Mouse (Mus musculus) liver, postnatal 0 days (tissue): Measurements from ENCODE around the gene Rab21. TPM values are rescaled to one million over a fixed set of nuclear protein-coding genes. Genes with fewer than 3 reads are reported as not detected.

ENCODE experiments used
- ATAC-seq: fragments of 200-750 bp; cut with Nextera tagmentation; 2 replicates; pipeline ENCODE4 v1.8.0; 2017; ENCODE audit warnings: mild to moderate bottlenecking, moderate library complexity
- DNase-seq: peaks from one replicate; pipeline ENCODE4 v3.0.0-alpha.2; 2016
- H3K27ac ChIP-seq: fragments of 300-500 bp; sonication (generic); 2 replicates; pipeline ENCODE4 v1.5.1; 2014; ENCODE audit warnings: antibody characterized with exemption, moderate library complexity, mild to moderate bottlenecking, low read depth
- H3K27me3 ChIP-seq: fragments of 300-500 bp; sonication (generic); 2 replicates; pipeline ENCODE4 v1.6.1; 2014; ENCODE audit warnings: low read length, control low read depth, mixed read lengths; ENCODE audit not compliant: insufficient read depth
- H3K36me3 ChIP-seq: fragments of 300-500 bp; sonication (generic); replicated peaks from 2 replicates; pipeline ENCODE4 v1.6.1; 2014; ENCODE audit warnings: mild to moderate bottlenecking, control low read depth, low read length, moderate library complexity, mixed read lengths; ENCODE audit not compliant: insufficient read depth
- H3K4me1 ChIP-seq: fragments of 300-500 bp; sonication (generic); 2 replicates; pipeline ENCODE4 v1.6.1; 2014; ENCODE audit warnings: antibody characterized with exemption, mild to moderate bottlenecking, control low read depth; ENCODE audit not compliant: insufficient read depth
- H3K4me2 ChIP-seq: fragments of 300-500 bp; sonication (generic); 2 replicates; pipeline ENCODE4 v1.6.1; 2014; ENCODE audit warnings: low read depth, mild to moderate bottlenecking, low read length, moderate library complexity, mixed read lengths
- H3K4me3 ChIP-seq: fragments of 300-500 bp; sonication (generic); 2 replicates; pipeline ENCODE4 v1.5.1; 2014; ENCODE audit warnings: low read depth, low read length
- H3K9ac ChIP-seq: fragments of 300-500 bp; sonication (generic); replicated peaks from 2 replicates; pipeline ENCODE4 v1.6.1; 2014; ENCODE audit warnings: mild to moderate bottlenecking, moderate library complexity
- H3K9me3 ChIP-seq: fragments of 300-500 bp; sonication (generic); 2 replicates; pipeline ENCODE4 v1.6.1; 2016; ENCODE audit warnings: mild to moderate bottlenecking, control low read depth, low read length, mixed read lengths
- CTCF ChIP-seq: sonication (generic); IDR thresholded peaks from 2 replicates; pipeline ENCODE4 v1.5.1; 2016; ENCODE audit warnings: antibody characterized with exemption, low read depth
- EP300 ChIP-seq: IDR thresholded peaks from 2 replicates; pipeline ENCODE4 v1.6.1; 2016; ENCODE audit warnings: antibody characterized with exemption, low read depth, mild to moderate bottlenecking
- WGBS: fragments of 180-500 bp; shearing (Covaris S2); extraction: QIAGEN DNeasy Blood & Tissue Kit; methylation state at CpG from one replicate; pipeline ENCODE4 v1.1.7; 2014; ENCODE audit not compliant: insufficient replicate concordance; 5-methylcytosine and 5-hydroxymethylcytosine counted together
- polyA plus RNA-seq: library from polyadenylated mRNA; unstranded; fragments of >200 nt; fragmentation: Nextera tagmentation; extraction: Ambion mirVana; gene quantifications from 2 replicates; pipeline ENCODE4 v1.2.1, GENCODE M21; 2015

Gene Rab21
- polyA plus RNA-seq, 1 experiment from 2014 or later = 5.8 TPM

GRCm38 (mm10) chr10:115294715-115295114, 20.7 kb downstream of the Rab21 start:
- no peak overlapping the region for H3K9ac ChIP-seq
- no peak overlapping the region for H3K4me2 ChIP-seq
- ATAC-seq (no peak), DNase-seq (no peak)
- H3K4me1 ChIP-seq = 0 out of 2 replicates have a peak, but pooled peaks cover 2% of the 10 kb centered on the region
- no peaks in the 10 kb centered on the region for H3K9me3 ChIP-seq
- no peaks in the 10 kb centered on the region for H3K27me3 ChIP-seq
- WGBS = 89% methylated on average over 7 of the region's 7 CpGs
- TF ChIP-seq CTCF (no peak), EP300 (no peak)
- H3K27ac ChIP-seq = no peak overlapping the region
- no peak overlapping the region for H3K4me3 ChIP-seq
- H3K36me3 ChIP-seq = peaks cover 49% of the 10 kb centered on the region

- 90% methylated on average over 7 of the region's 7 CpGs for WGBS
These were observed 21.4 kb downstream of the Rab21 start for GRCm38 (mm10) chr10:115293946-115294345.

DNA sequence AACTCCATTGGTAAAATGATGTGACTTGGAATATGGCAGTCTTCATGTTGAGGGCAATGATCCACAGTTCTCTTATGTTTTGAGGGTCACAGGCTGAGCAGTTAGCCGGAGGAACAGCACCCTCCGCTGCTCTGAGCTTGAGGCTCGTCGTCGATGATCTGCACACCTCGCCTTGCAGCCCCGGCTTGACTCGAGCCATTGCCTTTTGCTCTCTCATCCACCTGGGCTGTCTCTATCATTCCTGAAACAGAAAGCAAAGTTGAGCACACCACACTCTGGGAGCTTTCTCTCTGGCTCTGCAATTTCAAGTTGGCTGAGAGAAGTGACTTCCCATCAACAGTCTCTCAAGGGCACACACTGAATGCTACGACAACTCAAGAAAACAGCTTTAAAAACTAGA, 24.7 kb downstream of the Rab21 start:
- no peaks in the 10 kb centered on the region for H3K9me3 ChIP-seq
- no peak for DNase-seq
- H3K4me3 ChIP-seq = no peak overlapping the region
- WGBS = 88% methylated on average over 9 of the region's 9 CpGs
- no peak overlapping the region for H3K9ac ChIP-seq
- H3K36me3 ChIP-seq = peaks cover 57% of the 10 kb centered on the region
- TF ChIP-seq CTCF (no peak), EP300 (no peak)
- no peak for ATAC-seq
- H3K4me2 ChIP-seq = no peak overlapping the region
- no peaks in the 10 kb centered on the region for H3K4me1 ChIP-seq
- no peak overlapping the region for H3K27ac ChIP-seq
- H3K27me3 ChIP-seq = no peaks in the 10 kb centered on the region

More at GRCm38 (mm10) chr10:115293946-115294345, 21.4 kb downstream of the Rab21 start:
- Histone ChIP-seq H3K4me3 (no peak overlapping the region), H3K36me3 (peaks cover 50% of the 10 kb centered on the region), H3K4me1 (0 out of 2 replicates have a peak, but pooled peaks cover 2% of the 10 kb centered on the region), H3K27me3 (no peaks in the 10 kb centered on the region), H3K27ac (no peak overlapping the region), H3K4me2 (no peak overlapping the region), H3K9me3 (no peaks in the 10 kb centered on the region), H3K9ac (no peak overlapping the region)
- no peak for TF ChIP-seq CTCF
- ATAC-seq (no peak), DNase-seq (no peak)

DNA sequence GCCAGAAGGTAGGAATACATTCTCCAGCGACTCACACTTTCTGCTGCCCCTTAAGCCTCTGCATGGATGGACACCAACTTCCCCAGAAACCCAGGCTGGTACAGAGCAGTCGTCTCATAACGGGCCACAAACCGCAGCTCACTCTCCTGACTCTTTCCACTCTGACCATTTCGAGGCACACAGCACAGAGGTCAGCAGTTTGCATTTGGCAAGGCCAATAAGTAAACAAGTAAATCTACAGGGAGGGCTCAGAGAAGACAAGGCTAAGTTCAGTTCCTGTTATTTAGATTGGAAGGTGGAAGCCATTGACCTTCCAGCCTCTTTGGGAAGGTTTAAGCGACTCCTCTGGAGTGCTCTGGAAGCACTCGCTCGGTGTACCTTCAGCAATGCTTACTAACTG, 26.5 kb downstream of the Rab21 start:
- no peaks in the 10 kb centered on the region for H3K9me3 ChIP-seq
- TF ChIP-seq CTCF (no peak), EP300 (no peak)
- no peak for DNase-seq
- H3K27ac ChIP-seq = peak overlapping the region; percentile 64
- no peak overlapping the region for H3K4me3 ChIP-seq
- peaks cover 47% of the 10 kb centered on the region for H3K36me3 ChIP-seq
- peak overlapping the region; percentile 36 for H3K4me2 ChIP-seq
- ATAC-seq = peak; percentile 88
- H3K4me1 ChIP-seq = no peaks in the 10 kb centered on the region
- WGBS = 61% methylated on average over 8 of the region's 8 CpGs
- no peaks in the 10 kb centered on the region for H3K27me3 ChIP-seq
- H3K9ac ChIP-seq = no peak overlapping the region

GRCm38 (mm10) chr10:115284170-115284569, 31.2 kb downstream of the Rab21 start:
- Histone ChIP-seq H3K27ac (no peak overlapping the region), H3K4me1 (no peaks in the 10 kb centered on the region), H3K36me3 (peaks cover 10% of the 10 kb centered on the region; the same call in 1 of the 2 replicates), H3K27me3 (no peaks in the 10 kb centered on the region), H3K9me3 (no peaks in the 10 kb centered on the region), H3K9ac (no peak overlapping the region), H3K4me3 (no peak overlapping the region), H3K4me2 (no peak overlapping the region)
- no peak for TF ChIP-seq CTCF
- no peak for TF ChIP-seq EP300
- 66% methylated on average over 10 of the region's 10 CpGs for WGBS
- no peak for DNase-seq
- no peak for ATAC-seq

DNA sequence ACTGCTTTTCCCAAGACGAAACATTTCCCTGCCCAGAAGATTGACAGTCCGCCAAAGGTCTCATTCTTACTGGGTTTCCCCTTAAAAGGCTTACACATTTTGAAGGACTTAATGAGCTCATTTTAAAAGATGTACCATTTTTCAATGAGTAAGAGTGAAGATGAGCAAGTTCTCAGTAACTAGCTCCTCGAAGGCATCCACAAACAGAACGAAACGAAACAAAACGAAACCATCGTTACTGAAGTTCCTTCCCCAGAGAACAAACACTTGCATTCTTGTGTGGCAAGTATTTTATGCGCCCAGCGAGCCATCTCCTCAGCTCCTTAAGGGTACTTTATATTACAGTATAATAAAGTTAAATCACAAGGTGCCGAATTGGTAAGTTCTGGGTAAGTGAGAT, 34.0 kb downstream of the Rab21 start:
- no peak for DNase-seq
- Histone ChIP-seq H3K9ac (no peak overlapping the region), H3K9me3 (no peaks in the 10 kb centered on the region), H3K4me1 (no peaks in the 10 kb centered on the region), H3K27me3 (no peaks in the 10 kb centered on the region), H3K36me3 (peaks cover 3% of the 10 kb centered on the region; the same call in 1 of the 2 replicates), H3K27ac (no peak overlapping the region), H3K4me2 (no peak overlapping the region), H3K4me3 (no peak overlapping the region)
- WGBS = 89% methylated on average over 10 of the region's 10 CpGs
- no peak for TF ChIP-seq EP300
- TF ChIP-seq CTCF = no peak
- no peak for ATAC-seq

DNA sequence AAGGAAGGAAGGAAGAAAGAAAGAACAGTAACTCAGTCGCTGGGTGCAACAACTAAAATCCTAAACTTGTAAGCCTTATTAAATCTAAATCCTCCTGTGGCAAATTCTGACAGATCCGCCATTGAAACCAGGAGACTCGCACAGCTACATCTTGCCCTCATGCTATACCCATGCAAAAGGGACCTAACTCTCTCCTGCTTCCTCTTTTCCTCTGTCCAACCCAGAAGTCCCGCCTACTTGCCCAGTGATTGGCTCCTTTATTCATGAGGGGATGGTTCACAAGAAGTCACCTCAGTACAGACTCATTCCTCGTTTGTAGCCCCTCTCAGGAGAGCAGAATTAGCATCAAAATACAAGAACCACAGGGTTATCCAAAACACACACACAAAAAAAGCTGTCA, 43.7 kb downstream of the Rab21 start:
- ATAC-seq = no peak
- no peaks in the 10 kb centered on the region for H3K36me3 ChIP-seq
- H3K4me1 ChIP-seq = no peaks in the 10 kb centered on the region
- 61% methylated on average over 5 of the region's 5 CpGs for WGBS
- H3K4me2 ChIP-seq = no peak overlapping the region
- no peak for TF ChIP-seq CTCF
- TF ChIP-seq EP300 = no peak
- DNase-seq = no peak
- 0 out of 2 replicates have a peak, but pooled peaks cover 2% of the 10 kb centered on the region for H3K9me3 ChIP-seq
- no peak overlapping the region for H3K27ac ChIP-seq
- no peak overlapping the region for H3K9ac ChIP-seq
- no peaks in the 10 kb centered on the region for H3K27me3 ChIP-seq
- H3K4me3 ChIP-seq = no peak overlapping the region
